Mouse (Mus musculus): ENCODE measurements at regions not wholly inside any gene's neighbourhood (a gene's known extent, or its start where the extent isn't known, plus 50 kb on each side); places are given as distances from the start of the nearest gene placed in this dataset.
A peak's percentile ranks its signal among the peaks of the same experiment; 100 is the strongest.

- no peak for DNase-seq (ENCODE audit: low read depth)
Observed at GRCm38 (mm10) chr4:110125067-110125784, 147.4 kb downstream of the Dmrta2 start.

- DNase-seq (ENCODE audit: low read depth): no peak
Observed at GRCm38 (mm10) chr4:110127941-110128520, 150.2 kb downstream of the Dmrta2 start.

GRCm38 (mm10) chr4:110128918-110129317 is 151.1 kb downstream of the Dmrta2 start:
- peak; percentile 3 for DNase-seq (ENCODE audit: low read depth)

- DNase-seq (ENCODE audit: low read depth): no peak
Observed at GRCm38 (mm10) chr4:110129518-110129917, 151.7 kb downstream of the Dmrta2 start.

GRCm38 (mm10) chr4:110132061-110132460 is 154.2 kb downstream of the Dmrta2 start:
- no peak for DNase-seq (ENCODE audit: low read depth)

- peak; percentile 6 for DNase-seq (ENCODE audit: low read depth)
Observed at GRCm38 (mm10) chr4:110134036-110134435, 156.2 kb downstream of the Dmrta2 start.

GRCm38 (mm10) chr4:110145229-110145628 is 167.4 kb downstream of the Dmrta2 start:
- DNase-seq (ENCODE audit: low read depth): no peak

- DNase-seq (ENCODE audit: low read depth): no peak
Observed at GRCm38 (mm10) chr4:110152103-110152946, 174.5 kb downstream of the Dmrta2 start.
